Mouse (Mus musculus): Measurements from ENCODE around the gene Ifna13. TPM values are rescaled to one million over a fixed set of nuclear protein-coding genes. Genes with fewer than 3 reads are reported as not detected.

Ifna13 gene
- polyA plus RNA-seq (2012; rRNA removed) = not detected in 2 replicates

GRCm38 (mm10) chr4:88644359-88644758 is at the start of gene Ifna13:
TSS of gene Ifna13 (minus strand) at chr4:88644459.

GRCm38 (mm10) chr4:88691259-88691658 is 47.0 kb upstream of the Ifna13 start, which contains the start of gene Ifnab:
TSS of gene Ifnab (minus strand) at chr4:88691359.

GRCm38 (mm10) chr4:88683812-88684211 is 39.6 kb upstream of the Ifna13 start, which contains the start of gene Ifna2:
TSS of gene Ifna2 (minus strand) at chr4:88683912.

GRCm38 (mm10) chr4:88676824-88677223 is 32.6 kb upstream of the Ifna13 start, which contains the start of gene Ifna16:
TSS of gene Ifna16 (minus strand) at chr4:88676924.

GRCm38 (mm10) chr4:88634311-88634710 is 9.9 kb downstream of the Ifna13 start, which contains the start of gene C87499:
TSS of gene C87499 (minus strand) at chr4:88634411.

GRCm38 (mm10) chr4:88603276-88603675 is 41.0 kb downstream of the Ifna13 start, which contains the start of gene Ifna12:
TSS of gene Ifna12 (minus strand) at chr4:88603376.

Other genes starting within 250 kb of the Ifna13 start
- 1.3 TPM in 2 replicates for gene Hacd4, start 205.5 kb downstream of the Ifna13 start, polyA plus RNA-seq (2012; rRNA removed)
- gene Ifnb1, start 121.7 kb downstream of the Ifna13 start, polyA plus RNA-seq (2012; rRNA removed) = not detected in 2 replicates
- gene Ifna15, start 86.2 kb downstream of the Ifna13 start, polyA plus RNA-seq (2012; rRNA removed) = not detected in 2 replicates
- not detected in 2 replicates for gene Ifna14, start 72.7 kb downstream of the Ifna13 start, polyA plus RNA-seq (2012; rRNA removed)
- not detected in 2 replicates for gene Ifna9, start 52.1 kb downstream of the Ifna13 start, polyA plus RNA-seq (2012; rRNA removed)
- not detected in 2 replicates for gene Ifna12, start 41.1 kb downstream of the Ifna13 start, polyA plus RNA-seq (2012; rRNA removed)
- not detected in 2 replicates for gene C87499, start 10.0 kb downstream of the Ifna13 start, polyA plus RNA-seq (2012; rRNA removed)
- not detected in 2 replicates for gene Ifna16, start 32.5 kb upstream of the Ifna13 start, polyA plus RNA-seq (2012; rRNA removed)
- not detected in 2 replicates for gene Ifna2, start 39.5 kb upstream of the Ifna13 start, polyA plus RNA-seq (2012; rRNA removed)
- gene Ifnab, start 46.9 kb upstream of the Ifna13 start, polyA plus RNA-seq (2012; rRNA removed) = not detected in 2 replicates
- 1.9 and 2.1 TPM in 2 replicates for gene Gm26566, start 77.3 kb upstream of the Ifna13 start, polyA plus RNA-seq (2012; rRNA removed)
- gene Klhl9, start 78.0 kb upstream of the Ifna13 start, polyA plus RNA-seq (2012; rRNA removed) = 48.0 and 49.2 TPM in 2 replicates
- gene Gm13271, start 110.4 kb upstream of the Ifna13 start, polyA plus RNA-seq (2012; rRNA removed) = not detected in 2 replicates
- 0.04 TPM in 1 of 2 replicates, not detected in the other for gene Gm13283, start 115.7 kb upstream of the Ifna13 start, polyA plus RNA-seq (2012; rRNA removed)
- gene Gm13290, start 129.4 kb upstream of the Ifna13 start, polyA plus RNA-seq (2012; rRNA removed) = not detected in 2 replicates
- gene Gm13289, start 132.5 kb upstream of the Ifna13 start, polyA plus RNA-seq (2012; rRNA removed) = not detected in 2 replicates
- not detected in 2 replicates for gene Gm13272, start 135.4 kb upstream of the Ifna13 start, polyA plus RNA-seq (2012; rRNA removed)
- gene Ifnz, start 137.7 kb upstream of the Ifna13 start, polyA plus RNA-seq (2012; rRNA removed) = not detected in 2 replicates
- not detected in 2 replicates for gene Gm13276, start 141.2 kb upstream of the Ifna13 start, polyA plus RNA-seq (2012; rRNA removed)
- not detected in 2 replicates for gene Gm13277, start 144.2 kb upstream of the Ifna13 start, polyA plus RNA-seq (2012; rRNA removed)
- gene Gm13278, start 147.1 kb upstream of the Ifna13 start, polyA plus RNA-seq (2012; rRNA removed) = not detected in 2 replicates
- gene Gm13275, start 150.0 kb upstream of the Ifna13 start, polyA plus RNA-seq (2012; rRNA removed) = not detected in 2 replicates
- gene Gm13279, start 152.9 kb upstream of the Ifna13 start, polyA plus RNA-seq (2012; rRNA removed) = not detected in 2 replicates
- not detected in 2 replicates for gene Gm13285, start 155.2 kb upstream of the Ifna13 start, polyA plus RNA-seq (2012; rRNA removed)
- not detected in 2 replicates for gene Gm13287, start 158.8 kb upstream of the Ifna13 start, polyA plus RNA-seq (2012; rRNA removed)
- gene Gm13288, start 161.1 kb upstream of the Ifna13 start, polyA plus RNA-seq (2012; rRNA removed) = not detected in 2 replicates
- not detected in 2 replicates for gene Ifna7, start 171.8 kb upstream of the Ifna13 start, polyA plus RNA-seq (2012; rRNA removed)
- not detected in 2 replicates for gene Ifna11, start 175.5 kb upstream of the Ifna13 start, polyA plus RNA-seq (2012; rRNA removed)
- not detected in 2 replicates for gene Ifna6, start 183.0 kb upstream of the Ifna13 start, polyA plus RNA-seq (2012; rRNA removed)
- gene Ifna5, start 191.1 kb upstream of the Ifna13 start, polyA plus RNA-seq (2012; rRNA removed) = not detected in 2 replicates
- not detected in 2 replicates for gene Ifna4, start 197.4 kb upstream of the Ifna13 start, polyA plus RNA-seq (2012; rRNA removed)
- not detected in 2 replicates for gene Ifna1, start 205.6 kb upstream of the Ifna13 start, polyA plus RNA-seq (2012; rRNA removed)
- not detected in 2 replicates for gene Ifne, start 235.7 kb upstream of the Ifna13 start, polyA plus RNA-seq (2012; rRNA removed)

Data from central nervous system, embryonic 18 days (tissue).